Mouse (Mus musculus) monocyte, adult 2 months (primary cell): Measurements from ENCODE around the gene Gm42742.

Experiments
- DNase-seq, 2 experiments: peaks; one replicate each; pipeline ENCODE4 v3.0.0; 2022; ENCODE audit warnings: low spot score in 2 of 2, low read depth in 1 of 2

The Gm42742 gene

GRCm38 (mm10) chr7:127020901-127021562, at the start of gene Gm42742, which contains the start of gene Prrt2:
Gene Gm42742, minus strand, starts transcription at chr7:127021097.
Gene Prrt2, minus strand, starts transcription at chr7:127021211.
- DNase-seq: no peak

- DNase-seq: no peak
Observed at GRCm38 (mm10) chr7:127066317-127066716, 45.4 kb upstream of the Gm42742 start.

- DNase-seq: no peak
Observed at GRCm38 (mm10) chr7:127065538-127065937, 44.6 kb upstream of the Gm42742 start.

GRCm38 (mm10) chr7:127055026-127055585, 34.2 kb upstream of the Gm42742 start:
- DNase-seq: no peak

DNA sequence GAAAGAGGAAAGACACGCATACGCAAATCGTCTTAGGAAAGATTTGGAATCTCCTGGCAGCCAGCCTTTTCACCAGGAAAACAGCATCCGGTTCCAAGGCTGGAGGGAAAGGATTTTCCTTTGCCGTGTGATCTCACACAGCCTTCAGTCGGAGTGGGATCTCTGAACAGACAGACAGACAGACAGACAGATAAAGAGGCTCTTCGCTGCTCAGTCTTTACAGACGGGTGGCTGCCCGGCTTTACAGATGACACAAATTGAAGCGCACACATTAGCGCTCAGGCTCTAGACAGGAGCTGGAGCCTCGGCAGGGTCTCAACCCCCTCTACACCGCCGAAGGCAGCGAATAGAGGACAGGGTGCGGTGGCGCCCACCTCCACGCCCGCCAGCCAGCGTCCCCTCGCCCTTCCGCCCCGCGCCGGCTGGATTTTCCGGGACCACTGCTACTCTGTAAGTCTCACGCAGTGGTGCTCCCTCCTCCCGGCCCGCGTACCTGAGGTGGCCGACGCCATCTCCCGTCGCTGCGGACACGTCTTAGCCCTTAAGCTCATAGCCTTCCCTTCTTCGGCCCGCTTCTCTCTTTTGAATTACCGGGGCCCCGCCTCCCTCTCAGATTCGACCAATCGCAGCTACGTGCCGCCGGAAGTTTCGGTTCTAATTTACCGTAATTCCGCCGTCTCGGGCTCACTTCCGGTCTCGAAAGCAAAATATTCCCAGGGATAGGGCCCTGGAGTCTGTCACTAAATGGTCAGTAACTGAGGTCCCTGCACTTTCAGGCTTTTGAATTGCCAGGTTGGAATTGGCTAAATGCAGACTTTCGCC, 21.2 kb upstream of the Gm42742 start, which contains the start of gene Kif22:
Kif22 (minus strand) TSS at position 621 of the 822 bp plus-strand sequence.
- DNase-seq: peak; percentile 48 to 81

GRCm38 (mm10) chr7:127031244-127031643, 10.3 kb upstream of the Gm42742 start:
- DNase-seq: no peak

DNA sequence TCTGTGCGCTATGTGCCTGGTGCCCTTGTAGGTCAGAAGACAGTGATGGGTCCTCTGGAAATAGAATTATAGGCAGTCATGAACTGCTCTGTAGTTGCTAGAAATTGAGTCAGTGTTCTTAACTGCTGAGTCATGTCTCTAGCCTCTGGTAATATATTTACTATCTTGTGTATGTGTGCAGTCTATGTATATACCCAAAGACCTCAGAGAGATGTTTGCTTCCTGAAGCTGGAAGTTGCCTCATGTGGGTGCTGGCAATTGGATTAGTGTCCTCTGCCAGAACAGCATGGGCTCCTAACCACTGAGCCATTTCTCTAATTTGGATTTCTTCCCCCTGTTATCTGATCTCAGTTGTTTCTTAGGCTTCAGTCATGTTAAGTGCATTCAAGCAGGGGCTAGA, 9.3 kb upstream of the Gm42742 start:
- DNase-seq: no peak

- no peak for DNase-seq
Observed at GRCm38 (mm10) chr7:127027885-127028284, 7.0 kb upstream of the Gm42742 start.

DNA sequence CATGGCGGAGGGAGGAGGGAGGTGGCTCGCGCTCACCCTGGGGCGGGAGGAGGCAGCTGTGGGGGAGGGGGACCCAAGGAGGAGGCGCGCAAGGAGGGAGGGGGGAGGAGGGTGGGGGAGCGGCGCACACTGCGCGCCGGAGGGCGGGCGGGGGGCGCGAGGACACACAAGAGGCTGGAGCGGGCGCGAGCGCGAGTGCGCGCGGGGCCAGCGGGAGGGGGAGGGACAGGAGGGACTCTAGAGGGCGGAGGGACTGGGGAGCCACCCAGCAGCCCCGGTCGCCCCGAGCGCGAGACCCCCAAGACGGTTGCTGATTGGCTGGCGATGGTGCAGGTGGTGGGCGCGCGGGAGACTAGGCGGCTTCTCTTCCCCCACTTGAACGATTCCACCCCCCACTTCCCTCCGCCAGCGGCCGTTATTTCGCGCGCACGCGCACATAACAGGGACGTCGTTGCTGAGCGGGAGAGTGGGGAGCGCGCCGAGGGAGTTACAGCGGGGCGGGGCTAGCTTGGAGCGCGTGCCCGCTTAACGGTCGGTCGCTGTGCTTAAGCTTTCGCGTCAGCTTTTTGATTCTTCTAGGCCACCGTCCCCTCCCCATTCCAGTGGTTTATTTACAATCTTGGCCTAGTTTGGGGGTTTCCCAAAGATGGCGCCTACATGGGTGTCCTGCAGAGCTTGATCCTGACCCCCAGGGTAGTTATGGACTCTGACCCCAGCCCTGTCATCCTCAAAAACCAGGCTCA, 6.3 kb upstream of the Gm42742 start, which contains the start of gene Maz:
Maz (minus strand) TSS at position 54 of the 743 bp plus-strand sequence.
- DNase-seq: peak; percentile 97 to 98

DNA sequence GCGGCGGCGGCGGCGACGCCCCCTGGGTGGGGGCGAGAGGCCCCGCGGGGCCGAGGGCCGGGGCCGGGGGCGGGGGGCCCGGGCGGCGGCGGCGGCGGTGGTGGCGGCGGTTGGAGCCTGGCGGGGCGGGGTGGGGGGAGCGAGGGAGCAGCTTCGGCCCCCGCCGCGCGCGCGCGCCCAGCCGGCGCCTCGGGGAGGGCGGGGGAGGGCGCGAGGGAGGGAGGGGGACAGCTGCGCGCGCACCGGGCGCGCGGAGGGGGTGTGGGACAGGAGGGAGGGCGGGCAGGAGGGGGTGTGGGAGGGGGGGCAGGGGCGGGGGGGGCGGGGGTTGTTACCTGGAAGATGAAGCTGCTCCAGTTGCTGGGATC, 5.7 kb upstream of the Gm42742 start:
- DNase-seq: no peak

- peak; percentile 18 to 34 for DNase-seq
Observed at GRCm38 (mm10) chr7:127026161-127026600, 5.3 kb upstream of the Gm42742 start.

DNA sequence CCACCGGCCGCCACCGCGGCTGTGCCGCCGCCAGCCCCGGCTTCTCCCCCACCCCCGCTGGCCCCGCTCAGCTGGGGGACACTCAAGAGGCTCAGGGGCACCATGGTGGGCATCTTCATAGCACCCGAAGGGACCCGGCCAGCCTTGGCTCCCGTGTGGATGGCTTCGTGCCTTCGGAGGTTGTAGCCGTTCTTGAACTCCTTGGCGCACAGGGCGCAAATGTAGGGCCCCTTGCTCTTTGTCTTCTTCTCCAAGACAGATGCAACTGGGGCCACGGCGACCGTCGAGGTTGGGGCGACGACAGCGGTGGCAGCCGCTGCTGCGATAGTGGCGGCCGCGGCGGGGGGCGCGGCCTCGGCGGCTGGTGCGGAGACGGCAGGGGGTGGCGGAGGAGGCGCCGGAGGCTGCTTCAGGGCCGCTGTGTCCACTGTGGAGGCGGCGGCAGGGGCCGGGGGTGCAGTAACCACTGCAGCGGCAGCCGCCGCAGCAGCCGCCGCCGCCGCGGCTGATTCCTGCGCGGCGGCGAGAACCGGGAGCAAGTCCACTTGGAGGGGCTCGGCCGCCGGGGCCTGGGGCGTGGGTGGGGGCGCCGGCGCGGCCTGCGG, 4.8 kb upstream of the Gm42742 start:
- no peak for DNase-seq

GRCm38 (mm10) chr7:127024755-127025555, 4.1 kb upstream of the Gm42742 start:
- peak; percentile 42 to 64 for DNase-seq

GRCm38 (mm10) chr7:127023896-127024690, 3.2 kb upstream of the Gm42742 start:
- DNase-seq: no peak

DNA sequence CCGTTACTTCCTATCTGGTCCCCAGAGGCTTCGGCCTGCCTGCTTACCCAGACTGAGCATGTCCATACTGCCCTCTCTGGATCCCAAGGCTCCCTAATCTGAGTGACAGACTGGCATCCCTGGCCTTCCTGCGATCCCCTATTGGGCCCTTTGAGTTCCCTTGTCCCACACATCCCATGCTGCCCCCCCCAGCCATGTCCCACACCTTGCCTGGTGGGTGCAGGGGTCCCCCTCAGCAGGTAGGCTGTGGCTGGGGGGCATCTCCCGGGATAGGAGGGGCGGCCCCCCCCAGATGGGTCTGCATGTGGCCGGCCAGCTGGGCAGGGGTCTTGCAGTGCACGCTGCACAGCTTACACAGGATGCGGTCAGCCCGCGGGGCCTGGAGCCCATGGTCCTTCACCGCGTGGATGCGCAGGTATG, 2.4 kb upstream of the Gm42742 start:
- DNase-seq: no peak

GRCm38 (mm10) chr7:127022528-127023271, 1.8 kb upstream of the Gm42742 start:
- no peak for DNase-seq

DNA sequence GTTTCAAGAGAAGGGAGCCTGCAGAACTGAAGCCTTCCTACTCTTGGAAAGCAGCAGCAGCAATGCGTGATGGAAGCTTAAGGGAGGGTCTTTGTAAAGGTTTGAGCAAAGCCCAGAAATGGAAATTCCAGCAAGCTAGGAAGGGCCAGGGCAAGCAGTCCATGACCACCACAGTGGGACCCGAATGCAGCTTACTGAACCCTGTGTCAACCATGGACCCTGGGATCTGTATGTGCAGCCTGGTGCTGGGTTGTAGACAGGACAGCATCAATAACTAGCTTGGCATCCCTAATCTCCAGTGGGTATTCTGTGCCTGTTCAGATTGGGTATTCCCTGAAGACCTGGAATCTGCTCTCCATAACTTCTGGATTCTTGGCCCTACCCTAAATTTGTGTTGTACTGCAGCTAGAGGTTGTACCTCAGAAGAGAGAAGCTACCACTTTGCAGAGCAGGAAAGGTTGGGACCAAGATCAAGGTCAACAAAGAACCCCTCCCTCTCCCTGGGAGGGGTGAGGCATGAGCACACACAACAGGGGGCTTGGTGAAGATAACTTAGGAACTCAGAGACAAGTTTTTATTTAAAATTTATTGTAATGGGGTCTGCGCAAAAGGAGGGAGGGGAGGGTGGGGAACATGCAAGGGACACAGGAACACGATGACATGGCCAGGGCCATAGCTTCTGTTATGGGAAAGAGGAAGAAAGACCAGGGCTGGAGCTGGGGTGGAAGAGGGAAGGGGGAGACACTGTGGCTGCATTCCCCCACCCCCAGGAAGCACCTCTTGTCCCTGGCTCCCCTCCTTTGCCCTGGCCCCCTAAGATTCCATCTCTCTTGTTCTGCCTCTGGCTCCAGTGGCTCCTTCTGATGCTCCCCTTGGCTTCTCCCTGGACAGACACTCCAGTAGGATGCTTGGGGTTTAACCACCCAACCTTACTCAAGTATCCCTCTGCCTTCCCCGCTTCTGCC, 948 bp upstream of the Gm42742 start:
- DNase-seq: no peak
